Mouse (Mus musculus): Measurements from ENCODE around the gene Gm20403. TPM values are rescaled to one million over a fixed set of nuclear protein-coding genes. Genes with fewer than 3 reads are reported as not detected.
"Not testable (repeated sequence)": the region's sequence is repeated elsewhere in the genome, so short reads cannot be mapped to it uniquely, and the experiment has no call there.

Gene Gm20403
- polyA plus RNA-seq, 1 experiment = not detected

DNA sequence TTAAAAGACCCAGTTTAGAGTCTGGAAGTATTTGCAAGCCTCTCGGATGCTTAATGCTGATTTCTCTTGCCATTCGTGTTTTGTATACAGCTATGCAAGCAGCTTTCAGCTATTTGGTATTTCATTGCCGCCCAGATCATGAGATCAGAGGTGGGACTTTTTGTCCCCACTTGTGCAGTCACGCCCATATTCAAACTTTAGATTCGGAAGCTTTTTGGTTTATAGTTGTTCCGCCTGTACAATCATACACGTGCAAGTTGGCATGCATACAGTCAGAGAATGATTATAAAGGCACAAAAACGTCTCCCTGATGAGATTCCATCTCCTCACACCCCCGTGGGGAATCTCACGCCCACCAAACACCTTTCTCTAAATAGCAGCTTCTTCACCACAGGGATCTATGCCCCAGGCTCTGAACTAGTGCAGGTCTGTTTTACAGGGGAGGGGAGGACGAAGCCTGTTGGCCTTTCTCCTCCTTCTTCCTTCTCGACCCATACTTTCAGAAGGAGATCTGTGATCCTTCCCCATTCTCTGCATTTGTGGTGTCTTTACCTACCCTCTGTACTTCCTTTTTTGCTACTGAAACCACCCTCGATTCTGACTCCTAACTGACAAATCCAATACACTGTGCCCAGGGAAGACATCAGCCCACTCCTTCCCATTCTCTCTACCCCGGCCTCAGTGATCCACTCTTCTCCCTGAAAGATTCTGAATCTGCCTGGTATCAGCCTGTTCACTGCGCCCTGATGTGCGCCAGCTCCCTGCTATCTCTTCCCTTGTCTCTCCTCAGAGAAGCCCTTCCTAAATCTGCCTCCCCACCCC is 7.1 kb upstream of the Gm20403 start:
- no peak for DNase-seq (ENCODE audit: low read depth)

DNA sequence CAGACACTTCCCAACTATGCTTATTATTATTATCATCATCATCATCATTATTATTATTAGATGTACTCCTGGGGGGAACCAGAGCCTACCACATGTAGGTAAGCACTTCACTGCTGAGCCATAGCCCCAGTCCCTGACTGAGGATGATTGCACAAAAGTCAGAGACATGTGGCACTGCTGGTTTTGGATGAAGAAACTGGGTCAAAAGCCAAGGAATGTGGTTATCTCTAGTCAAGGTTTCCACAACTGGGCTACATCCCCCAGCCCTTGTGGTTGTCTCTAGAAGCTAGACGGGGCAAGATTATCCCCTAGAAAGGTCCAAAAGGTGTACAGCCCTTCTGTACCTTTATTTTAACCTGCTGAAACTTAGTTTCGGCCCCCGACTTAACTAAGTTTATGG is 6.5 kb upstream of the Gm20403 start:
- peak; percentile 56 for DNase-seq (ENCODE audit: low read depth)

DNA sequence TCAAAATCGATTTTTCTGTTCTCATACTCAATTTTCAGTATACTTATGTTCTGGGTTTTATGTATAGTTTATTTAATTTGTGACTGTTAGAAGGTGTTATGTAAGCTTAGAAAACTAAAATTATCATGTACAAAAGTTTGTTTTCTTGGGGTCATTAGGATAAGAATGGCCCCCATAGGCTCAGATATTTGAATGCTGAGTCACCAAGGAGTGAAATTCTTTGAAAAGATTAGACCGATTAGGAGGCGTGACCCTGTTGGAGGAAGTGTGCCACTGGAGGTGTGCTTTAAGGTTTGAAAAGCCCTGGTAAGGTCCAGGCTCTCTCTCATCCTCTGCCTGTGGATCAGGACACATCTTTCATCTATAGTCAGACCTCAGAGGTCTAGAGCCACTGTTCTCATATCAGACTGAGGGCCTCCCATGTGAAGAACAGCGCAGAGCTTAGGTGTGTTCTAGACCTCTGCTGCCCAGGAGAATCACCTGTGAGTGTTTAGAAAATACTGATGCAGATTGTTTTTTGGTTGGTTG is 2.1 kb upstream of the Gm20403 start:
- no peak for DNase-seq (ENCODE audit: low read depth)

DNA sequence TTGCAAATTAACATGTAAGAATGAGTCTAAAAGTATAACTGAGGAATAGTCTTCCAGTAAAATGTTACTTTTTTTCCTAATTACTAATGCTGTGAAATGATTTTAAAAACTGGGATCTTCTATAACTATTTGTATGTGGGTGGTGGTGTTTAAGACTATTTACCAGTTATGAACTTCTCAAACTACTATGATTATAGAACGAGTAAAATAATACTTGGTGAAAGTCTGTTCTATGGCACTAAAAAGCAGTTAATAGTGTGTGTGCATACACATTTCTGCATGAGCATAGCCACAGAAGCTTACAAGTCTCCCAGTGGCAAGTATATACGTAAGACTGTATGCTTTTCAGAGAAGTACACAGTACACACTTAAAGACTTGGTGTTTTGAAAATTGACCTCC is 827 bp upstream of the Gm20403 start:
- no peak for DNase-seq (ENCODE audit: low read depth)

DNA sequence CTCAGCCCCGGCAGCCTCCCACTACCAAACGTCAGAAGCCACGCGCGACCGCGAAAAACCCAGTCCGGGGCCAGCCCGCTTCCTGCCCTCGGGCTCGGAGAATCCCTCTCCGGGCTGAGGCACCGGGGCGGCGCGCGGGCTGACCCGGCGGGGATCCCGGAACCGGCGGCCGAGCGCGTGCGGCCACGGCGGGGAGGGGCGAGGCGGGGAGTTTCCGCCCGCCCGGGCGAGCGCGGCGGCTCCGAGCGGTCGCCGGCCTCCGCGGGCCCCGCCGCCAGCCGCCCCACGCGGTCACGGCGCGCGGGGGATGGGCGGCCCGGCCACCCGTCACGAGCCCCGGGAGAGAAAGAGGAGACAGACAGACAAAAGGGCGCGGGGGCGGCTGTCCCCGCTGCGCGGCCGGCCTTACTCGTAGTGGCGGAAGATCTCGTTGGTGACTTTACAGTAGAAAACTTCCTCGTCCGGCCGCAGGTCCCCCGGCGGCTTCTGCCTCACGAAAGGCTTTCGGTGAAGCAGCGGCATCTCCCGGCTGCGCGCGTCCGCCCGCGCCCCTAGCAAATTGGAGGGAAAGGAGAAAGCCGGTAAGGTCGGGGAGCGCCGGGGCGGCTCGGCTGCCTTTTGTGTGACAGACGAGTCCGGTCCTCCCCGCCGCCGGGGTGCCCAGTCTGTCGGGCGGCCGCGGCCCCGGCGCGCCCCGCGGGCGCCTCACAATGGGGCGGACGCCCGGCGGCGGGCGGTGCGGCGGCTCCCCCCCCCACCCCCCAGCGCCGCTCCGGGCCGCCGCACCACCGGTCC is 875 bp downstream of the Gm20403 start:
- DNase-seq (ENCODE audit: low read depth) = no peak

DNA sequence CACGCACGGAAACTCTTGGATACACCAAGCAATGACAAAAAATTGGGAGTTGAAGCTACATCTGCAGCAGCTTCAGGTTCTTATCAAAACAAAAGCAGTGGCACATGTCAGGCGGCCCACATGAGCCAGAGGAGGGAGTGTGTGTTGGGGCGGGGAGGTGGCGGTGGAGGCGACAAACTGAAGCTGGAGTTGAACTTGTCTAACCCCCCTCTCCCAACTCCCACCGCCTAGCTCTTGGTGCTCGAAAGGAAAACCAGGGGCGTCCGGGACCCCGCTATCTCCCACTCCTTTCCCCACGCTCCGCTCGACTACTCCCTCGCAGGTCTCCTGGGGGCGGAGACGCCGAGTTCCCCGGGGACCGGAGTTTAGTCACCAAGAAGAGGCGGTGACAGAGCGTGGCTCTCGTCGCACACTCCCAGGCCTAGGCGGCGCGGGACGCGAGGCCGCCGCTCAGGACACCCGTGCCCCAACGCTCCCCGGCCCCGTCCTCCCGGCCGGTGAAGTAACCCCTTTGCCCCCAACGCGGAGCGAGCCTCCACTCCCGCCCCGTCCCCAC is 1.6 kb downstream of the Gm20403 start:
- no peak for DNase-seq (ENCODE audit: low read depth)

DNA sequence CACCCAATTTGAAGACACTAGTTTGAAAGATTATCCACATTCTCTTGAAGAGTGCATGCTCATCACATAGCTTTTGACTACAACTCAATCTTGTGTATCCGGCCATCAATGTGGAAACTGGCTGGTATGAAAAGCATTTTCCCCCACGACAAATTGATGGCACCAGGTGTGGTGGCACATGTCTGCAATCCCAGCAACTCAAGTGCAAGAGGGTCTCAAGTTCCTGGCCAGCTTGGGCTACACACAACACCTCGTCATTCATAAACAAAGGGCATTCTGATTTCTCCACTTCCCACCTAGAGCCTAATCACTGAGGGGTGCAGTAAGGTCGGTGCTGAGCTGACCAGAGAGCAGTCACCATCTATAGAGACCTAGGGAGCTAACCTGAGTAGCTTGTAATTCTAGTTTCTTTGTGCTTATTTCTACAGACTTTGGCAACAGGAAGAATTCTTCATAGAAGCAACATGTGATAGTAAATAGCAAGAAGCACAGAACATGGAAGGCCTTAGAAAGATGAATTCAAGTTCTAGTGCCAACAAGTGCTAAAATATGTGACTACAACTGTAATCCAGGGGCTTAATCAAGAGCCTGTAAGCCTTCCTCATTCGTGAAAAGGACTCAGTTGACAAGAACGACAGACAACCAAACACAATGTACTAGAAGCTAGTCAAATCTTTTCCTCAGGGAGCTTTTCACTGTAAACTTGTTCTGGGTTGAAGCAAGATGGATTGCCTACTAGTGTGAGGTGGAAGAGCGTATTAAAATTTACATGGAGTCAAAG is 3.2 kb downstream of the Gm20403 start:
- DNase-seq (ENCODE audit: low read depth) = peak; percentile 67

DNA sequence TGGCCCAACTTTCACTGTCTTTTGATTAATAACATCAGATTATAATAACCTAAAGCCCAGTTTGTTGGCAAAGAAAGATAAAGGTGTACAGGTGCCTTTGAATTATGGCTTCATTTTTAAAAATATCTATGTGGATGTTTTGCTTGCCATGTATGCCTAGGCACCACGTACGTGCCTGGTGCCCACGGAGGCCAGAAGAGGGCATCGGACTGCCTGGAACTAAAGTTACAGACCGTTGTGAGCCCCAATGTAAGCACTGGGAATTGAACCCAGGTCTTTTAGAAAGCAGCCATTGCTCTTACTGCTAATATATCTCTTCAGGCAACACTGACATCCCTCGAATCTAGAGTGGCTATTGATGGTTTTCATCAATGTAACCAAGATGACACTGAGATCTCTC is 4.4 kb downstream of the Gm20403 start:
- DNase-seq (ENCODE audit: low read depth) = no peak

DNA sequence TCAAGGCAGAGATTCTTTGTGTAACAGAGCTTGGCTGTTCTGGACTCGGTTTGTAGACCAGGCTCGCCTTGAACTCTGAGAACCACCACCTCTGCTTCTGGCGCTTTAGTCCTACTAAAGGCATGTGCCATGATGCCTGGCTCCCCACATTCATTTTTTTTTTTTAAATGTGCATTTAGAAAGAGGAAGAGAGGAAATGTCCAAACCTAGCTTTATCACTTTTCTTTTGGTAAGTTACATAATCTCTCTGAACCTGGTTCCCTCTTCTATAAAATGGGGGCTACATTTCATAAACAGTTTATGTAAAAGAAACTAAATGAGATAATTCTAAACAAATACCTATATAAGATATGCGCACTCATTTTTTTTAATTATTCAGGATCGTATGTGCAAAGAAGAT is 5.4 kb downstream of the Gm20403 start:
- DNase-seq (ENCODE audit: low read depth) = no peak

DNA sequence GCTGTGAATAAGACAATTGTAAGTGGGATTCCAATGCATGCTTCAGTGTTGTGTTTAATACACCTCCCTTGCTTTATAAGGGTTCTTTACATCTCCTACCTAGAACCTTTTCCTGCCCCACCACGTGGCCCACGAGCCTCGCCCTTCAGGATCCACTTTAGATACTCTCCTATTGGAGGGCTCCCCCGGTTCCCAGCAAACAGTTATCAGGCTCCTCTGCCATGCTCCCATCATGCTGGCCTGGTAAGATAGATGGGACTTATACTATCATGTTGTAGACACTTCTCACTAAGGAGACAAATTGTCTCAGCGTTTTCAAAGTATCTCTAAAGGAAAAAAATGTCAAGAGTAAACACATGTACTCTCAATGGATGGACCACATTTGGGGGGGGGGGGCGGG is 5.8 kb downstream of the Gm20403 start:
- no peak for DNase-seq (ENCODE audit: low read depth)

DNA sequence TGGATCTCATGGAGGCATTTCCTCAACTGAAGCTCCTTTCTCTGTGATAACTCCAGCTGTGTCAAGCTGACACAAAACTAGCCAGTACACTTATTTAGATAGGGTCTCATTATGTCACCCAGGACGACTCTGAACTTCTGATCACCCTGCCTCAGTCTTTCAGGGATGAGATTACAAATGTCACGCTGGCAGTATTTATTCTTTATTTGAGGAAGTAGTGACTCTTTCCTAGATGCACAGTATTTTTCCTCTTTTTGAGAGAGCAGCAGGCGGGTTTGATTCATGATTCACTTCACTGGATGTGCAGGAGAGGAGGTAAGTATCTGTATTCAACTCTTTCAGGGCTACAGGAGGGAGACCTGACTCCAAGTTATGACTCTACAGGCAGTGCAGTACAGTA is 17.3 kb downstream of the Gm20403 start:
- DNase-seq (ENCODE audit: low read depth) = no peak

DNA sequence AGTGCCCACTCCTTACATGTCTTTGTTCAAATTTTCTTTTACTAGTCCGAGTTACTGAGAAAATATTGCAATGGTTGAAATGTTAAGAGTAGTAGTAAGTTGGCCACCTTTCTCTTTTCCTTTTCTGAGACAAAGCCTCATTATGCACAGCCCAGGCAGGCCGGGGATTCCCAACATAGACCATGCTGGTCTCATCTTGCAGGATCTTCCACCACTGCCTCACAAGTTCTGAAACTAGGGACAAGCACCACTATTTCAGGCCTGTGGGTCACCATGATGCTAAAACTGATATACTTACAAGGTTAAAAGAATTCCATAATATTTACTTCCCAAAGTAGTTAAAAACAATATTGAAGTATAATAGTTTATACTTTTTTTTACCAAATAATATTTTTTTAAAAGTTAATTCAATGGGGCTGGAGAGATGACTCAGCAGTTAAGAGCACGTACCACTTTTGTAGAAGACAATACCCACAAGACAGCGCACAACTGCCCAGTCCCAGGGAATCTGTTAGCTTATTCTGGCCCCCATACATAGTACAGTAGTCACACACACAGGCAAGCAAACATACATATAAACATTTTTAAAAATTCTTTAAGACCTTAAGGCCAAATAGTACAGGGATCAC is 20.7 kb downstream of the Gm20403 start:
- DNase-seq (ENCODE audit: low read depth) = no peak

DNA sequence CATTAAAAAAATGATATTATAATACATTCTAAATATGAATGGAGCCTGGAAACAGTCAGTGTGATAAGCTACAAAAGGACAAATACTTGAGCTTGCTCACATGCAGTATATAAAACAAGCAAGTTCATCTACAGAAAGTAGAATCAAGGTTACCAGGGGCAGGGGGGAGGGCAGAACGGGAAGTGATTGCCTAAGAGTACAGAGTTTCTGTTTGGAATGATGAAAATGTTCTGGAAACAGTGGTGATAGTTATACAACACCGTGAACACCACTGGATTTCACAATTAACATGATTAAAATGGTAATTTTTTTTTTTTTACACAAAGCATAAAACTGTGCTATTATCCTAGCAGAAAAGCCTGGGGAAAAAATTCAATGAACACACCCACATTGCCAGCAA is 26.8 kb downstream of the Gm20403 start:
- DNase-seq (ENCODE audit: low read depth) = peak; percentile 22

DNA sequence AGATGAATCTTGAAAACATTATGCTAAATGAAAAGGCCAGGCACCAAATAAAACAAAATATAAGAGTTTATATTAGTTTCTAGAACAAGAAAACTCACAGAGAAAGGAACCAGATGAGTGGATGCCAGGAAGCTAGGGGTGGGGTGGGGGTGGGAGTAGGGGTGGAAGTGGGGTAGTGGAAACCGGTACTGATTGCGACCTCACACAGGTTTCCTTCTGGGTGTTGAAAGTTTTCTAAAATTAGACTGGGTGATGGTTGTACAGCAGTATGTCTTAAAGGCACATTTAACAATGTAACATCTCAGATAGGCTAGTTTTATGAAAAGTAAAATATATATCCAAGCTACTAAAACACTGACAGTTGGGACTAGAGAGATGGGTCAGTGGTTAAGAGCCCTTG is 29.4 kb downstream of the Gm20403 start:
- no peak for DNase-seq (ENCODE audit: low read depth)

DNA sequence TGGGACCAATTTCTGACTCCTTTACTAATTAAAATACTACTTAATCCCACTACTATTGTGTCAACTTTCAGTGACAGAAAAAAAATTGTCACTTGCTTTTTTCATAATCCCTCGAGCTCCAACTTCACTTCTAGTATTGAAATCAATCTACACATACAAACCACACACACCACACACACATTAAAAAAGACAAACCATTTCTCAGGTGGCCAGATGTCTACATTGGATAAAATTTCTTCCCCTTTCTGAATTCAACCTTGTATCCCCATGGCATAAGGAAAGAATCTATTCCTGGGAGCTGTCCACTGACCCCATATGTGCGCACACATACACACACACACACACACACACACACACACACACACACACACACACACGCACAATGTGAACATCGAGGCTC is 29.9 kb downstream of the Gm20403 start:
- DNase-seq (ENCODE audit: low read depth) = no peak

DNA sequence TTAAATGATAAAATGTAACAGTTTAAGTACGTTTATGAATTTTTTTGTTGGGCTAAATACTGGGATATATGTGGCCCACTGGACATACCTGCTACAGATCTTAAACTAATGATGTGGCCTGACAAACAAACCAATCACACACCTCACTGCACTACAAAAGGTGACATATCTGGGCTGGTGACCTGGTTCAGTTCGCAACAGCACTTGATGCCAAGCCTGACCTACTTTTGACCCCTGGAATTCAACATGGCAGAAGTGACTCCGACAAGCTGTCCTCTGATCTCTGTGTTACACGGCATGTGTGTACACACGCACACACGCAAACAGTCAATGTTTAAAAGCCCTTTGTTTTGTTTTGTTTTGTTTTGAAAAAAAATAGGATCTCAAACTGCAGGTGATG is 40.2 kb downstream of the Gm20403 start:
- no peak for DNase-seq (ENCODE audit: low read depth)

DNA sequence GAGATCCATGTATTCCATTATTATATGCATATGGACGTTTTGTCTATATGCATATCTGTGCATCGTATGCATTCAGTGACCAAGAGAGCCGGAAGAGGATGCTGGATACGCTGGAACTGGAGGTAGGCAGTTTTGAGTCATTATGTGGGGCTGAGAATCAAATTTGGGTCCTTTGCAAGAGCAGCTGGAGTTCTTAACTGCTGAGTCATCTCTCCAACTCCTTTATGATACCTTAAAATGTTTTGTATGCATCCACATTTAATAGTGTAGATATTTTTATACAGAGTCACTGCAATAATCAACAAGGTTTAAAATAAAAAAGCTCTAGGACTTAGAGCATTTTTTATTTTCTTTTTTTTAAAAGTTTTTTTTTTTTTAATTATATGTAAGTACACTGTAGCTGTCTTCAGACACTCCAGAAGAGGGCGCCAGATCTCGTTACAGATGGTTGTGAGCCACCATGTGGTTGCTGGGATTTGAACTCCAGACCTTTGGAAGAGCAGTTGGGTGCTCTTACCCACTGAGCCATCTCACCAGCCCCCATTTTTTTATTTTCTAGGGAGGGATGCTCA is 43.7 kb downstream of the Gm20403 start:
- DNase-seq (ENCODE audit: low read depth) = not testable (repeated sequence)

DNA sequence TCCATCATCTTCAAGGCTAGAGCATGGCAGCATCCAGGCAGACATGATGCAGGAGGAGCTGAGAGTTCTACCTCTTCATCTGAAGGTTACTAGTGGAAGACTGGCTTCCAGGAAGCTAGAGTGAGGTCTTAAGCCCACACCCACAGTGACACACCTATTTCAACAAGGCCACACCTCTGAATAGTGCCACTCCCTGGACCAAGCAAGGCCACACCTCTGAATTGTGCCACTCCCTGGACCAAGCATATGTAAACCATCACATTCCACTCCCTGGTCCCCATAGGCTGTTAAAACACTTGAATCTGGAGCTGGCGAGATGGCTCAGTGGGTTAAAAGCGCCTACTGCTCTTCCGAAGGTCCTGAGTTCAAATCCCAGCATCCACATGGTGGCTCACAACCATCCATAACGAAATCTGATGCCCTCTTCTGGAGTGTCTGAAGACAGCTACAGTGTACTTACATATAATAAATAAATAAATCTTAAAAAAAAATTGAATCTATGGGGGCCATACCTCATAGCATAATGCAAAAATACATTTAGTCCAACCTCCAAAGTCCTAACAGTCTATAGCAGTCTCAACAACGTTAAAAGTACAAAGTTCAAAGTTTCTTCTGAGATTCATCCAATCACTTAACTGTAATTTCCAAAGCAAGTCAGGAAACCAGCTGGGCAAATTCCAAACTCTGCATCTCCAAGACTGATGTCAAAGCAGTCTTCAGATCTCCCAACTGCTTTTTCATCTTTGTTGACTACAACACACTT is 48.6 kb downstream of the Gm20403 start:
- not testable (repeated sequence) for DNase-seq (ENCODE audit: low read depth)

Measured in gonadal fat pad, adult 2 months (tissue).